Mouse (Mus musculus) MEL (cell line): Measurements from ENCODE around the gene Tmem107.

Source experiments
- CHD2 ChIP-seq: IDR thresholded peaks from 2 replicates; pipeline ENCODE4 v1.6.1; 2011; ENCODE audit warnings: low read length, improper control_type of control experiment
- CTCF ChIP-seq, 3 experiments: IDR thresholded peaks in 2 of 3; conservative IDR thresholded peaks in 1 of 3; 2 replicates each; pipeline ENCODE4 v1.5.1; 2011 to 2012; ENCODE audit warnings: low read length in 3 of 3, low read depth in 2 of 3, mild to moderate bottlenecking in 2 of 3, improper control_type of control experiment in 1 of 3, inconsistent platforms in 1 of 3, mixed read lengths in 1 of 3, moderate library complexity in 1 of 3; ENCODE audit not compliant: control insufficient read depth in 1 of 3, insufficient read depth in 1 of 3, poor library complexity in 1 of 3, severe bottlenecking in 1 of 3
- ELF1 ChIP-seq: IDR thresholded peaks from 2 replicates; pipeline ENCODE4 v1.6.1; 2014; ENCODE audit warnings: low read depth, mild to moderate bottlenecking, inconsistent platforms, low read length, improper control_type of control experiment, moderate library complexity
- EP300 ChIP-seq, 2 experiments: IDR thresholded peaks; 2 replicates each; pipeline ENCODE4 v1.6.1; 2011; ENCODE audit warnings: improper control_type of control experiment in 2 of 2, low read length in 2 of 2, low read depth in 1 of 2, mild to moderate bottlenecking in 1 of 2
- MAFK ChIP-seq: IDR thresholded peaks from 2 replicates; pipeline ENCODE4 v1.6.1; 2011; ENCODE audit warnings: low read depth, mild to moderate bottlenecking, low read length, improper control_type of control experiment, borderline replicate concordance
- NRF1 ChIP-seq: IDR thresholded peaks from 2 replicates; pipeline ENCODE4 v1.6.1; 2014; ENCODE audit warnings: low read depth, mild to moderate bottlenecking, inconsistent platforms, low read length, improper control_type of control experiment, moderate library complexity; ENCODE audit not compliant: poor library complexity, insufficient read depth, severe bottlenecking
- POLR2A ChIP-seq, 2 experiments: IDR thresholded peaks; 2 replicates each; pipeline ENCODE4 v1.6.1; 2011 to 2012; ENCODE audit warnings: low read length in 2 of 2, mild to moderate bottlenecking in 2 of 2, control low read depth in 1 of 2, improper control_type of control experiment in 1 of 2, low read depth in 1 of 2, moderate library complexity in 1 of 2; ENCODE audit not compliant: control insufficient read depth in 1 of 2, insufficient read depth in 1 of 2, poor library complexity in 1 of 2
- RAD21 ChIP-seq: IDR thresholded peaks from 2 replicates; pipeline ENCODE4 v1.6.1; 2011; ENCODE audit warnings: mild to moderate bottlenecking, low read depth, low read length, improper control_type of control experiment
- SMC3 ChIP-seq: IDR thresholded peaks from 2 replicates; pipeline ENCODE4 v1.6.1; 2011; ENCODE audit warnings: low read depth, low read length, improper control_type of control experiment
- ZKSCAN1 ChIP-seq: IDR thresholded peaks from 2 replicates; pipeline ENCODE4 v1.6.1; 2012; ENCODE audit warnings: low read depth, mild to moderate bottlenecking, inconsistent platforms, low read length, improper control_type of control experiment, moderate library complexity

DNA sequence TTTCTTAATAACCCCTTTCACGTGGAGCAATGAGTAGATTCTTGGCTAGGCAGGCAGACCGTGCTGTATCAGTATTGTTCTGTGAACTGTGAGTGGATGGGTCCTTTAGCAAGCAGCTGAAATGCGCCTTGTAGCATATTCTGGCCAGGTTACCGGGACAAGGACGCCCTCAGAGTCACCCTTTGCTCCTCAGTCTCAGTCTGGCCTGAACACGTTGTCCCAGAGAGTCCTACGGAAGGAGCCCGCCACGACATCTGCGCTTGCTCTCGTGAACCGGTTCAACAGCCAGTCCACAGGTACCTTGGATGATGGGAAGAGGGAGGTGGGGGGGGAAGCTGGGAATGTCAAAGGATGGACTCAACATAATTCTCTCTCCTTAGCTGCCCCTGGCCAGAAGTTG lies 23.0 kb upstream of the Tmem107 start:
- no peak for TF ChIP-seq CTCF (IDR thresholded peaks at IDR 0.05 in 2 of 3, conservative IDR thresholded peaks at IDR 0.05 in 1 of 3; ENCODE audit: control insufficient read depth in 1 of 3, insufficient read depth in 1 of 3, low read depth in 2 of 3, low read length in 3 of 3, poor library complexity in 1 of 3, severe bottlenecking in 1 of 3)
- TF ChIP-seq MAFK: no peak
- no peak for TF ChIP-seq SMC3
- no peak for TF ChIP-seq NRF1
- no peak for TF ChIP-seq POLR2A (IDR thresholded peaks at IDR 0.05; ENCODE audit: control insufficient read depth in 1 of 2, insufficient read depth in 1 of 2, low read depth in 1 of 2, low read length in 2 of 2, poor library complexity in 1 of 2)
- TF ChIP-seq RAD21: no peak
- no peak for TF ChIP-seq CHD2
- TF ChIP-seq ZKSCAN1: no peak
- TF ChIP-seq ELF1: no peak
- TF ChIP-seq EP300 (IDR thresholded peaks at IDR 0.05; ENCODE audit: low read depth in 1 of 2, low read length in 2 of 2): no peak
